Mouse (Mus musculus) testis, adult 2 months (tissue): ENCODE data around the gene Gm20671. TPM values are rescaled to one million over a fixed set of nuclear protein-coding genes. Genes with fewer than 3 reads are reported as not detected.

Experiments
- H3K27ac ChIP-seq: fragments of 200-500 bp; 2 replicates; pipeline ENCODE4 v1.5.1; 2012; ENCODE audit warnings: low read depth, low read length; ENCODE audit not compliant: control insufficient read depth, insufficient read depth
- H3K27me3 ChIP-seq: fragments of 200-500 bp; 2 replicates; pipeline ENCODE4 v1.6.1; 2012; ENCODE audit warnings: mild to moderate bottlenecking, low read length, moderate library complexity; ENCODE audit not compliant: control insufficient read depth, insufficient read depth
- H3K36me3 ChIP-seq: fragments of 200-500 bp; 2 replicates; pipeline ENCODE4 v1.6.1; 2012; ENCODE audit warnings: mild to moderate bottlenecking, low read length; ENCODE audit not compliant: control insufficient read depth, insufficient read depth
- H3K4me1 ChIP-seq: fragments of 200-500 bp; 2 replicates; pipeline ENCODE4 v1.6.1; 2012; ENCODE audit warnings: low read length; ENCODE audit not compliant: control insufficient read depth, insufficient read depth
- H3K4me3 ChIP-seq: fragments of 200-500 bp; 2 replicates; pipeline ENCODE4 v1.5.1; 2012; ENCODE audit warnings: low read depth, mild to moderate bottlenecking, low read length, moderate library complexity, mixed read lengths; ENCODE audit not compliant: control insufficient read depth
- CTCF ChIP-seq: fragments of 200-500 bp; IDR thresholded peaks from 2 replicates; pipeline ENCODE4 v1.5.1; 2012; ENCODE audit warnings: low read depth, mild to moderate bottlenecking, inconsistent platforms, low read length, moderate library complexity; ENCODE audit not compliant: control insufficient read depth, insufficient read depth, insufficient replicate concordance
- POLR2A ChIP-seq: fragments of 200-500 bp; IDR thresholded peaks from 2 replicates; pipeline ENCODE4 v1.6.1; 2012; ENCODE audit warnings: low read depth, mild to moderate bottlenecking, inconsistent platforms, low read length, moderate library complexity; ENCODE audit not compliant: control insufficient read depth
- polyA plus RNA-seq: library from polyadenylated mRNA; depleted of rRNA; stranded (reverse); fragments of >200 nt; gene quantifications from 2 replicates; pipeline ENCODE4 v1.2.3, GENCODE M21; 2012; rRNA removed

Gene Gm20671
- polyA plus RNA-seq, 1 experiment: 1.0 TPM

- H3K27me3 ChIP-seq: no peaks in the 10 kb centered on the region
- no peak overlapping the region for H3K27ac ChIP-seq
- no peak overlapping the region for H3K4me3 ChIP-seq
- H3K36me3 ChIP-seq: no peaks in the 10 kb centered on the region
- no peaks in the 10 kb centered on the region for H3K4me1 ChIP-seq
- TF ChIP-seq POLR2A: no peak
- TF ChIP-seq CTCF: no peak
Observed at GRCm38 (mm10) chr5:32706226-32706780, 120.6 kb downstream of the Gm20671 start.

GRCm38 (mm10) chr5:32697208-32697867, 129.6 kb downstream of the Gm20671 start:
- TF ChIP-seq CTCF (no peak), POLR2A (no peak)
- H3K27me3 ChIP-seq: no peaks in the 10 kb centered on the region
- H3K36me3 ChIP-seq: no peaks in the 10 kb centered on the region
- H3K4me1 ChIP-seq: no peaks in the 10 kb centered on the region
- H3K27ac ChIP-seq: no peak overlapping the region
- H3K4me3 ChIP-seq: no peak overlapping the region

DNA sequence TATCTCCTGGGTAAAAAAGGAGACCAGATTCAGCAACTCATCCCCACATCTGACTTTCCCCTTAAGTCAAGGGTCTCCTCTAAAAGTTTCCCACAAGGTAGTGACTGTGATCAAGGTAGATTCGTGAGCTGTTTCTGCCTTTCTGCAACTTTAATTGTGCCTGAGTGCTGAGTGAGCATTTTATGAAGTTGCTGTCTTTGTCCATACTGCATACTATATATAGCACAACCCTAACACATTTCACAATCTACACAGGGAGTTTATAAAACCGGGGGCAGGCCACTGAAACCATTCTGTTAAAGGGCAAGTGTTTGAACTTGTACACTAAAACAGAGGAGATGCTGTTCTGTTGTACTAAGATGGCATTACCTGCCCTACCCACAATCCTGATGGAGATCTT, 133.5 kb downstream of the Gm20671 start:
- Histone ChIP-seq H3K27ac (no peak overlapping the region), H3K36me3 (no peaks in the 10 kb centered on the region), H3K4me3 (no peak overlapping the region), H3K27me3 (no peaks in the 10 kb centered on the region), H3K4me1 (no peaks in the 10 kb centered on the region)
- TF ChIP-seq POLR2A: no peak
- no peak for TF ChIP-seq CTCF

Other genes with a start within 250 kb of the Gm20671 start
- 2.0 and 2.9 TPM in 2 replicates for gene Yes1, start 215.9 kb downstream of the Gm20671 start, polyA plus RNA-seq
- gene Pisd, start 41.5 kb downstream of the Gm20671 start, polyA plus RNA-seq: 26.4 and 28.7 TPM in 2 replicates
- 5.9 and 7.6 TPM in 2 replicates for gene Prr14l, start 27.1 kb upstream of the Gm20671 start, polyA plus RNA-seq
- 16.1 and 17.0 TPM in 2 replicates for gene Depdc5, start 36.6 kb upstream of the Gm20671 start, polyA plus RNA-seq
- 37.4 and 41.2 TPM in 2 replicates for gene Ywhah, start 191.7 kb upstream of the Gm20671 start, polyA plus RNA-seq